Mouse (Mus musculus) central nervous system, embryonic 14 days (tissue): ENCODE data around the gene Cdx4. TPM values are rescaled to one million over a fixed set of nuclear protein-coding genes. Genes with fewer than 3 reads are reported as not detected.

Source experiments
- polyA plus RNA-seq: library from polyadenylated mRNA; depleted of rRNA; stranded (reverse); fragments of >200 nt; gene quantifications from 2 replicates; pipeline ENCODE4 v1.2.3, GENCODE M21; 2012; rRNA removed

The Cdx4 gene
- polyA plus RNA-seq, result not detected in 2 replicates

DNA sequence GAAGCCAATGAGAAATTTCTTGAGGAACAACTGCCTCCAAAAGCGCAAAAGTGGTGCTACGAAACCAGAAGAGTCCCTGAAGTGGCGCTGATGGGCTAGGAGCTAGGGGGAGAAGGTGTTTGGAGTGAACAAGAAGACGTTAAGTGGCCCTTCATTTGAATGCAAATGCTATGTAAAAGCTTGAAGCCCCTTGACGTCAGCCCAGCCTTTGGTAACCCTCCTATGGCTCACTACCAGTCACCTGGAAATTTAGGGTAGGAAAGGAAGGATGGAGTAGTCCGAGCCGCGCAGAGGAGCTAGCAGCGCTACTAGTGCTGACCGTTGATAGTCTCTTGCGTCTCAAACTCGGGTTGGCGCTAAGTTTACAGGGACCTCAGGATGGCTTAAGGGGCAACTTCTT, at the start of gene Cdx4:
Gene Cdx4 (plus strand): TSS at position 253 of the 400 bp plus-strand sequence.

DNA sequence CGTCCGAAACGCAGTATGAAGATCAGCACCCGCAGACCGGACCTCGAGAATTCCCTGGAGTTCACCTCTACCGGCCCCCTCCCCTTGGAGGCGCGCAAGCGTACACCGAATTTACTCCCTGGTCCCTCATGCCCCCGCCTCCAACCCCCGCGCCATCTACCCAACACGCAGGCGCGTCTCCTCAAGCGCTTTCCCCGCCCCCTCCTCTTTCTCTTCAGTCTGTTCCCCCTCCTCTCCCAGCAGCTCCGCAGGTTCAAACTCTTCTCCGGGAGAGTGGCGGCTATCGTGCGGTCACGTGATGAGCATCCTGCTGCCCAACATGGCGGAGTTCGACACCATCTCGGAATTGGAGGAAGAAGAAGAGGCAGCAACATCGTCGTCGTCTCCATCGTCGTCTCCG, 35.1 kb downstream of the Cdx4 start, which contains the start of gene Chic1:
Gene Chic1 (plus strand): TSS at position 190 of the 400 bp plus-strand sequence.

Other genes starting within 250 kb of the Cdx4 start
- 34.2 and 36.2 TPM in 2 replicates for gene Nap1l2, start 134.8 kb upstream of the Cdx4 start, polyA plus RNA-seq
- 7.0 and 7.3 TPM in 2 replicates for gene Chic1, start 35.1 kb downstream of the Cdx4 start, polyA plus RNA-seq
- 1.3 and 1.7 TPM in 2 replicates for gene Tsx, start 93.1 kb downstream of the Cdx4 start, polyA plus RNA-seq
- gene Gm26992, start 100.6 kb downstream of the Cdx4 start, polyA plus RNA-seq, result 0.26 TPM in 1 of 2 replicates, not detected in the other